Mouse (Mus musculus) embryo, embryonic 11.5 days (tissue): Measurements from ENCODE around the gene Lrrc55.
"Not testable (repeated sequence)": the region's sequence is repeated elsewhere in the genome, so short reads cannot be mapped to it uniquely, and the experiment has no call there.

ENCODE experiments used
- DNase-seq: peaks from one replicate; pipeline ENCODE4 v3.0.0-alpha.2; 2012; ENCODE audit warnings: low read depth, low spot score

The Lrrc55 gene

GRCm38 (mm10) chr2:85196901-85197300 lies at the start of gene Lrrc55:
Gene Lrrc55, minus strand, starts transcription at chr2:85197197.
- no peak for DNase-seq

GRCm38 (mm10) chr2:85246506-85247082 lies 49.6 kb upstream of the Lrrc55 start:
- peak; percentile 48 for DNase-seq

GRCm38 (mm10) chr2:85245737-85246136 lies 48.7 kb upstream of the Lrrc55 start:
- no peak for DNase-seq

GRCm38 (mm10) chr2:85238068-85238667 lies 41.2 kb upstream of the Lrrc55 start:
- DNase-seq, result no peak

- DNase-seq, result not testable (repeated sequence)
Measured at GRCm38 (mm10) chr2:85237231-85237630, 40.2 kb upstream of the Lrrc55 start.

- no peak for DNase-seq
Measured at GRCm38 (mm10) chr2:85230771-85231511, 33.9 kb upstream of the Lrrc55 start.

- DNase-seq, result no peak
Measured at GRCm38 (mm10) chr2:85229606-85230005, 32.6 kb upstream of the Lrrc55 start.

- DNase-seq, result no peak
Measured at GRCm38 (mm10) chr2:85227816-85228335, 30.9 kb upstream of the Lrrc55 start.

- DNase-seq, result no peak
Measured at GRCm38 (mm10) chr2:85224221-85225179, 27.5 kb upstream of the Lrrc55 start.

GRCm38 (mm10) chr2:85216606-85217005 lies 19.6 kb upstream of the Lrrc55 start:
- DNase-seq, result no peak

- no peak for DNase-seq
Measured at GRCm38 (mm10) chr2:85213746-85214145, 16.7 kb upstream of the Lrrc55 start.

- no peak for DNase-seq
Measured at GRCm38 (mm10) chr2:85209301-85209700, 12.3 kb upstream of the Lrrc55 start.

GRCm38 (mm10) chr2:85205170-85205569 lies 8.2 kb upstream of the Lrrc55 start:
- DNase-seq, result no peak

- peak; percentile 2 for DNase-seq
Measured at GRCm38 (mm10) chr2:85198011-85198965, 1.3 kb upstream of the Lrrc55 start.

- DNase-seq, result no peak
Measured at GRCm38 (mm10) chr2:85194566-85194965, 2.4 kb downstream of the Lrrc55 start.

GRCm38 (mm10) chr2:85187582-85188151 lies 9.3 kb downstream of the Lrrc55 start:
- DNase-seq, result no peak

- no peak for DNase-seq
Measured at GRCm38 (mm10) chr2:85178139-85178800, 18.7 kb downstream of the Lrrc55 start.

GRCm38 (mm10) chr2:85173545-85173944 lies 23.5 kb downstream of the Lrrc55 start:
- DNase-seq, result no peak

- no peak for DNase-seq
Measured at GRCm38 (mm10) chr2:85172763-85173103, 24.3 kb downstream of the Lrrc55 start.
